Mouse (Mus musculus): ENCODE measurements at regions not wholly inside any gene's neighbourhood (a gene's known extent, or its start where the extent isn't known, plus 50 kb on each side); places are given as distances from the start of the nearest gene placed in this dataset.
"Not testable (repeated sequence)": the region's sequence is repeated elsewhere in the genome, so short reads cannot be mapped to it uniquely, and the experiment has no call there.

GRCm38 (mm10) chr1:184257356-184257755, 223.3 kb upstream of the 1700056E22Rik start:
- DNase-seq (ENCODE audit: extremely low read depth, low read depth, low spot score), result no peak

GRCm38 (mm10) chr1:184254951-184255350, 220.8 kb upstream of the 1700056E22Rik start:
- no peak for DNase-seq (ENCODE audit: extremely low read depth, low read depth, low spot score)

- DNase-seq (ENCODE audit: extremely low read depth, low read depth, low spot score), result no peak
These were observed 210.8 kb upstream of the 1700056E22Rik start for GRCm38 (mm10) chr1:184244730-184245488.

GRCm38 (mm10) chr1:184244296-184244695, 210.2 kb upstream of the 1700056E22Rik start:
- no peak for DNase-seq (ENCODE audit: extremely low read depth, low read depth, low spot score)

DNA sequence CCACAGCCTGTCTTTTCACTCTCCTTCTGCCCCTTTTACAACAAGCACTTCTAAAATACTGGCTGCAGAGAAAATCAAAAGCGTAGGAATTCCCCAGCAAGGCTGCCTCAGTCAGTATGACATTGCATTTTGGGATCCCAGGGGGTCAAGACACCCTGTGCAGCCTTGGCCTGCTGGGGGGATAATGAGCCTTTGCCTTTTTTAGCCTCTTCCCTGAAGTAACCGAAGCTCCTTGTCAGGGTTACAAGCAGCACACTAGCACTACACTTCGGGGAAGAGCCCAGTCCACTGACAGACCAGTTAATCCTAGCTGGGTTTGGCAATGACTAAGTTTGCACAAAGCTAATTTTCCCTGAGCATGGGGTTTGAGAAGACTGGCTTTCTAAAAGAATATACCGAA, 207.7 kb upstream of the 1700056E22Rik start:
- no peak for DNase-seq (ENCODE audit: extremely low read depth, low read depth, low spot score)

DNA sequence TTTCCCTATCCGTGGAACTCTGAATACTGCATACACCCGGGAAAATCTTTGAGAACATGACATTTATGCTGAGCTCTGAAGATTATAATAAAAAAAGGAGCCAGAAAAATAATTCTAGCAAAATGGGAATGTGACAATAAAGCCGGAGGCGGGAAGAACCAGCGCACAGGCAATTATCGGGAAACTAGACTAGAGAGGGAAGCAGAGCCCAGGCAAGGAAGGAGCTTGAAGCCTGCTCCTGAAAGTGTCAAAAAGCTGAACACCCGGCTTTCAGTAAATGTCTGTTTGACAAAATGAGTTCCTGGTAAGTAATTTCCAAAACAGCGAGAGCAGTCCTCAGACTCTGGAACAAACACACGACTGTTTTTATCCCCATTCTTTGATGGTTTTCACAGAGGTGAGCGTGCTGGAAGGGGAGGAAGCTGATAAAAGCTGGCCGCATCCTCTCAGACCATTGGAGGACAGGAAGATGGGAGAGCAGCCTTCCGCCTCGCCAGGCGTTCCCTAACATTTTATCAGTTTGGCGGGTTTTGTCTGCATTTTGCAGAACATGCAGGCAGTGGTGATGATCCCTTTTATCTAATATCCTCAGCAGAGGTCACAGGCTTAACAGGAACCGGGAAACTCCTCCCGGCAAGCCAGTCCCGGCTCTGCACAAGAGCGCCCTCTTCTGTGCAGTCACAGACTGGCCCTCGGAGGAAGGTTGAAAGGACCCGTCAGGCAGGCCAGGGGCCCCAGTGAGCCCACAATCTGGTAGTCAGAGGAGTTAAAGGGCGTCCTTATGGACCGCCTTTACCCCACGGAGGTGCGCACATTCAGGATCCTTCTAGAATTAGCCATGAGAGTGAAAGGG, 201.3 kb upstream of the 1700056E22Rik start:
- DNase-seq (ENCODE audit: extremely low read depth, low read depth, low spot score), result no peak

DNA sequence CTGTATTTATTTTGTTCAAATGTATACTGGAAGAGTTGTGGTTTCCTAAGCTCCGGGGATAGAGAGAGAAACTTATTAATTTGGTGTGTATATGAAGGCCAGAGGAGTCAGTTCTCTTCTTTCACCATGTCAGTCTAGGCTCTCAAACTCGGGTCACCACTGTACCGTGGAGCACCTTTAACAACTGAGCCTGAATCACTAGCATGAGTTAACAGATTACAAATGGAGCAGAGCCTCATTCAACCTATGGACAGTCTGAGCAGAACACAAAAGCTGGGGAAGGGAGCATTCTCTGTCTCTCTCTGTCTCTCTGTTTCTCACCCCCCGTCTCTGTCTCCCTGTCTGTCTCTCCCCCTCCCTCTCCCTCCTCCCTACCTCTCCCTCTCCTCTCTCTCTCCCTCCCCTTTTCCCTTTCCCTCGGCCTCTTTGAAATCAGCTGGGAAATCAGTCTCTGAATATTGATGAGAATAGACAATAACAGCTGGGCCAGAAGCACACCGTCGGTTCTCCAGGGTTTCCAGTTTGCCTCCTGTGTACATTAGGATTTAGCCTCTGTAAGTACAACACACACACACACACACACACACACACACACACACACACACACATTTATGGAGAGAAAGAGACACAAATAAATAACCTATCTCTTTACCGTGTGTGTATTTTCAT, 200.4 kb upstream of the 1700056E22Rik start:
- DNase-seq (ENCODE audit: extremely low read depth, low read depth, low spot score), result no peak

DNA sequence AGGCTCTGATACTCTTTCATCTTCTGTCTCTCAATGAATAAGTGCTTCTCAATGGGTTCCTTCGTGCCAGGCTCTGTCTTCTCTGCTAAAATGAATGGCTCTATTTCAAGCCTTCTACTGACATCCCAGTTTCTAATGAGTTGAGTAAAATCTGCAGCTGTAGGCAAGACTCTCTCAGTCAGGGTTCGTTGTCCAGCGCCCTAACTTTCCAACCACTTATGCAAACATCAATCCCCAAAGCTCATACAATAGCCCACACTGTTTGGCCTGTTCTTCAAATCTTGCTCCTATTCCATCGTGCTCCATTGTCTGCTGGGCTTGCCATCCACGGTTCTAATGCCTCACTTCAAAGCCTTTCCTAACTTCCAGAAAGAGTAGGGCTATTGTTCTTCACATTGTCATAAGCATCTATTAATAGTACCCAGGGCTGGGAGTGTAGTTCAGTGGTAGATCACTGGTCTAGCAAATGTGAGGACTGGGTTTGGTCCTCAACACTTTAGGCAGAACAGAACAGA, 199.7 kb upstream of the 1700056E22Rik start:
- no peak for DNase-seq (ENCODE audit: extremely low read depth, low read depth, low spot score)

DNA sequence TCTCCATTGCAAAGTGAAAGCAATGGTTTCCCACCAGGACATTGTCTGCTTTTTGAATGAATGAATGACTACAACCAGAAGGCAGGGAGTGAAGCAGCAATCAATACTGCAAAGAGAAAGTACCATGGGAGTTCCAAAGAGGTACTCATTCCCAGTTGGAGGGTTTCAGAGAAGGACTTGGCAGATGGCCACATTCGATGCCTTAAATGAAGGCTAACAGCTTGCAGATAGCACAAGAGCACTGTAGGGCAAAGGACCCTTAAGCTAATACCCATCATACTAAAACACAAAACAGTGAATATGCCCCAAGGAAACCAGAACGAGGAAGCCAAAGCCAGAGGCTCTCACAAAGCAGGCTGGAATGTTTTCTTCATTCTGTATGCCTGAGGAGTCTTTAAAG, 188.2 kb upstream of the 1700056E22Rik start:
- no peak for DNase-seq (ENCODE audit: extremely low read depth, low read depth, low spot score)

DNA sequence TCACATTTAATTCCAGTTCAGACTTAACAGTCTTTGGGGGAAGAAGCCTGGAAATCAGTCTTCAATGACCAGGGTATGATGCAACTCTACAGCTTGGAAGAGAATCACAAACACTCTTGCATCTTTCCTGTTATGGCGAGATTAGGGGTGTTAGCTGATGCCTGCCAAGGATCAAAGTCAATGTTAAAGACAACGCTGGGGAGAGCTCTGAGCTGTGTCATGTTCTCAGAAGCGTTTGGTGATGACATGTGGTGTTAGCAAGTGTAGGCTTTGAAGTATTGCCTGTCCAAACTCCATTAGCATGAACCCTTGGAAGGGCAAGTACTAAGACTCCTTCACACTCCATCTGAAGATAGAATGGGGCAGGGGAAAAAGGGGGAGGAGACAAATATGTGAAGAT, 187.7 kb upstream of the 1700056E22Rik start:
- no peak for DNase-seq (ENCODE audit: extremely low read depth, low read depth, low spot score)

- DNase-seq (ENCODE audit: extremely low read depth, low read depth, low spot score), result no peak
These were observed 163.2 kb upstream of the 1700056E22Rik start for GRCm38 (mm10) chr1:184197272-184197671.

DNA sequence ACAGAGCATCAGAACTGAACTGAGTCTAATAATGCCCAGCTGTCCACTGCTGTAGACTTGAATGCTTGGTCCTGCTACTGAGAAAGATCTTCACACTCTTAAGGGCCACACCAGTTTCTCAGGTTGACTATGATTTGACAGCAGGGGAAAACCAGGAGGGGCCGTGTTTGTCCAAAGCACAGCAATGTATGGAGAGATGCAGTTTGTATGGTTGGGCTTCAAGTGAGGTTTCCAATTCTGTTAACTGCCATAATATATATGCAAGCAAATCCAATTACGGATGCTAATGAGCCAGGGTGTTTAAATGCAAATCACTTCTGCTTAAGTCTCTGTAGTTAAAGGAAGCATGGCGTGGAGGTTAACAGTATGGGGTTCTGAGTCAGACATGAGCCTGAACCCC, 157.2 kb upstream of the 1700056E22Rik start:
- DNase-seq (ENCODE audit: extremely low read depth, low read depth, low spot score), result no peak

GRCm38 (mm10) chr1:184187582-184187981, 153.5 kb upstream of the 1700056E22Rik start:
- DNase-seq (ENCODE audit: extremely low read depth, low read depth, low spot score), result no peak

DNA sequence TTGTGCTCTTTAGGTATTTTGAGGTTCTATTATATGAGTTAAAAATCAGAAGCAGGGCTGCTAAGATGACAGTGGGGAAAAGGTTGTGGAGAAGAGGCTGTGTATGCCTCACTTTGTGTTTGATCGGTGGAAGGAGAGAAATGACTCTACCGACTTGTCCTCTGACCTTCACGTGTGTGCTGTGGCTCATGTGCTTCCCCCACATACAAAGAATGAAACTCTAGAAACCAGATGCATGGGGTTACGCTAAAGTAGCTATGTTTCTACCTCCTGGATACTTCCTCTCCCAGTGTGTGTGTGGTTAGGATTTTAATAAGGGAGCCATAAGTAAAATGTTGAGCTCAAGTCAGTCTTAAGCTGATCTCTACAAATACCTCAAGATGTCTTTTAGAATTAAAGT, 148.1 kb upstream of the 1700056E22Rik start:
- DNase-seq (ENCODE audit: extremely low read depth, low read depth, low spot score), result no peak

DNA sequence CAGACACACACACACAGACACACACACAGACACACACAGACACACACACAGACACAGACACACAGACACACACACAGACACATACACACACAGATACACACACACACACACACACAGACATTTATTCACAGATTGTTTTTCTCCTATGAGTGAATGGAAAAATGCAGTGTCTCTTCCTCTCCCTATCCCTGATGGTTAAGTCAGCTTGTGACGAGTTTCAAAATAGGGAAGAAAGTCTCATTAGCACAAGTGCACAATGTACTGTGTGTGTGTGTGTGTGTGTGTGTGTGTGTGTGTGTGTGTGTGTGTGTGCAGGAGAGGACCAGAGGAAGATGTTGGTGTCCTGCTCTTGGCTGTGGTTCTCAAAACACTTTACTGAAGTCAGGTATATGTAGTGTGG, 140.3 kb upstream of the 1700056E22Rik start:
- not testable (repeated sequence) for DNase-seq (ENCODE audit: extremely low read depth, low read depth, low spot score)

DNA sequence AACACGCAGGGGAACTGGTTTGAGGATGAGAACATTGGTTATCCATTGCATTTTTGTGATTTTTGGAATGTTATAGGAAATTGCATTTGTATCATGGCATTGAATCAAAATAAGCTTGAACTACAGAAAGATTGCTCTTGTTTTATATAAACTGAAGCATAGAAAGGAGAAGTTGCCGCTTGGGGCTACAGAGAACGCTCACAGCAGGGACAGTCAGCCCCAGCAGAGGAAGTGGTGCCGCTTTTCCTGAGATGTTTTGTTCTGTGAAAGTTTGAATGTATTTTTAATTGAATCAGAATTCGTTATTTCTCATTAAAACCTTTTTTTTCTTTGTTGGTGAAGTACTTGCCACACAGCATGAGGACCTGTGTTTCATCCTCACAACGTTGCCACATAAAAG, 139.6 kb upstream of the 1700056E22Rik start:
- no peak for DNase-seq (ENCODE audit: extremely low read depth, low read depth, low spot score)

DNA sequence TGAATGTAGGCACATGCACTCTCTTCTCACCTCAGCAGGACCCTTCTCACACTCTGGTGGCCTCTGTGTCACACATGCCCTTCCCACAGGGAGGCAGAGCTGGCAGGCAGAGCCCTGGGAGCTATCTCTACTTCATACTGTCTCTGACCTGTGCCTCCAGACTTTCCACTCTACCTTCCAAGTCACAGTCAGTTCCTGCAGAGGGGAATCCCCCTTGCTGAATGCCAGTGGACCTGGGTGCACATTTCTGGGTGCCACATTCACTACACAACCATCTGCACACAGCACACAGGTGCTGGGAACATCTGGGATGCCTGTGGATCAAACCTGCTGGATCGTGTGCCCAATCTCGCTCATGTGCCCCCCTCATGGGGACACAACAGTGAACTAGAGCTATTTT, 138.9 kb upstream of the 1700056E22Rik start:
- DNase-seq (ENCODE audit: extremely low read depth, low read depth, low spot score), result no peak

DNA sequence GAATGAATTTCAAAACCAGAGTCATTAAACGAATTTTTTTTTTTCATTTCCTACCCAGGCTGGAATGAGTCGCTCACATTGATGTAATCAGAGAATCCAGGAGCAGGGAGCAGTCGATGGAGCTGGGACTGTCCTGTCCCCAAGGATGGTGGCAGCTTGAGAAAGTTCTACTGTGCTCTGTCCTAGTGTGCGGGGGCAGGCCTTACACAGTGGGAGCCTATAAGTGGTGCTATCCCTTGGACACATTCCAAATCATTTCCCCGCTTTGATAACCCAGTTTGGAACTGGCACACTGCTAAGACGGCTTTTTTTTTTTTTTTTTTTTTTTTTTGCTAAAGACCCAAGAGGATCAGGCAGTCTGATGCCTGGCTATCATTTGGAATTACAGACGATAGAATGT, 137.5 kb upstream of the 1700056E22Rik start:
- no peak for DNase-seq (ENCODE audit: extremely low read depth, low read depth, low spot score)

DNA sequence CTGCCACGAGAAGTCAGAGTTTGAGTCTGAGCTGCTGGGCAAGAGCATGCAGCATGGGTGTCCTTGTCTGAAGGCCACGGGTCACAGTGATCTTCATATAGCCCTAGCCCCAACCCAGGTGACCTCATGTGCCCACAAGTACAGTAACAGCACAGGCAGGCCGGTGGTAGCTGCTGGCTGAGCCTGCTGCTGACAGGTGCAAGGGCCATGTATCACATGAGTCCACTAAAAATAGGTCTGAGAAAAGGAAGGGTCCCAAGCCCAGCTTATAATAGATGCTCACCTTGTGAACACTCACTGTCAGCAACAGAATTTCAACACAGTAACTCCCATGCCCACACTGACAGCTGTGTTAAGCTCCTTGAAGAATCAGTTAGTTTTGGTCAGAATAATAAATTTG, 136.8 kb upstream of the 1700056E22Rik start:
- DNase-seq (ENCODE audit: extremely low read depth, low read depth, low spot score), result no peak

- DNase-seq (ENCODE audit: extremely low read depth, low read depth, low spot score), result no peak
These were observed 135.9 kb upstream of the 1700056E22Rik start for GRCm38 (mm10) chr1:184169967-184170366.

- no peak for DNase-seq (ENCODE audit: extremely low read depth, low read depth, low spot score)
These were observed 135.1 kb upstream of the 1700056E22Rik start for GRCm38 (mm10) chr1:184169034-184169783.

Data from fat pad, adult 2 months (tissue).